Mouse (Mus musculus): ENCODE data around the gene Syn3. TPM values are rescaled to one million over a fixed set of nuclear protein-coding genes. Genes with fewer than 3 reads are reported as not detected.
A peak's percentile ranks its signal among the peaks of the same experiment; 100 is the strongest.
"Not testable (repeated sequence)": the region's sequence is repeated elsewhere in the genome, so short reads cannot be mapped to it uniquely, and the experiment has no call there.

Syn3 gene
- polyA plus RNA-seq, 1 experiment from 2014 or later: 17.1 TPM

- 91% methylated on average over 3 of the region's 3 CpGs for WGBS
- Histone ChIP-seq H3K4me3 (no peak overlapping the region), H3K9me3 (0 out of 2 replicates have a peak, but pooled peaks cover 3% of the 10 kb centered on the region), H3K9ac (replicated peaks) (no peak overlapping the region), H3K4me2 (replicated peaks) (no peak overlapping the region), H3K27ac (replicated peaks) (no peak overlapping the region), H3K4me1 (peaks cover 26% of the 10 kb centered on the region), H3K36me3 (no peaks in the 10 kb centered on the region), H3K27me3 (no peaks in the 10 kb centered on the region)
- ATAC-seq (replicated peaks): no peak
Measured at GRCm38 (mm10) chr10:86392399-86392798, 106.3 kb downstream of the Syn3 start.

- Histone ChIP-seq H3K27ac (replicated peaks) (no peak overlapping the region; the same call in 1 of the 2 replicates), H3K9me3 (0 out of 2 replicates have a peak, but pooled peaks cover 2% of the 10 kb centered on the region), H3K36me3 (no peaks in the 10 kb centered on the region), H3K4me2 (replicated peaks) (no peak overlapping the region), H3K9ac (replicated peaks) (no peak overlapping the region), H3K27me3 (no peaks in the 10 kb centered on the region), H3K4me3 (no peak overlapping the region), H3K4me1 (peaks cover 30% of the 10 kb centered on the region)
- peak; percentile 56 for ATAC-seq (replicated peaks)
- WGBS: 3% methylated on average over 2 of the region's 2 CpGs
Measured at GRCm38 (mm10) chr10:86389913-86390312, 108.8 kb downstream of the Syn3 start.

- Histone ChIP-seq H3K36me3 (no peaks in the 10 kb centered on the region), H3K9ac (replicated peaks) (no peak overlapping the region), H3K4me1 (peaks cover 30% of the 10 kb centered on the region), H3K4me3 (no peak overlapping the region), H3K27me3 (no peaks in the 10 kb centered on the region), H3K27ac (replicated peaks) (no peak overlapping the region), H3K4me2 (replicated peaks) (no peak overlapping the region), H3K9me3 (no peaks in the 10 kb centered on the region)
- WGBS: 80% methylated on average over 3 of the region's 3 CpGs
- ATAC-seq (replicated peaks): no peak
Measured at GRCm38 (mm10) chr10:86389357-86389756, 109.3 kb downstream of the Syn3 start.

GRCm38 (mm10) chr10:86388803-86389202, 109.9 kb downstream of the Syn3 start:
- peaks cover 30% of the 10 kb centered on the region for H3K4me1 ChIP-seq
- WGBS: 68% methylated on average over 6 of the region's 6 CpGs
- H3K9ac ChIP-seq (replicated peaks): no peak overlapping the region
- H3K4me3 ChIP-seq: no peak overlapping the region
- ATAC-seq (replicated peaks): no peak
- H3K27ac ChIP-seq (replicated peaks): peak overlapping the region; percentile 14; the same call in 1 of the 2 replicates
- H3K9me3 ChIP-seq: no peaks in the 10 kb centered on the region
- H3K27me3 ChIP-seq: no peaks in the 10 kb centered on the region
- no peaks in the 10 kb centered on the region for H3K36me3 ChIP-seq
- no peak overlapping the region for H3K4me2 ChIP-seq (replicated peaks)

- no peak overlapping the region for H3K4me3 ChIP-seq
- H3K9me3 ChIP-seq: no peaks in the 10 kb centered on the region
- H3K27me3 ChIP-seq: no peaks in the 10 kb centered on the region
- WGBS: 71% methylated on average over 5 of the region's 5 CpGs
- H3K4me2 ChIP-seq (replicated peaks): no peak overlapping the region
- no peak overlapping the region for H3K9ac ChIP-seq (replicated peaks)
- peaks cover 30% of the 10 kb centered on the region for H3K4me1 ChIP-seq
- 0 out of 2 replicates have a peak overlapping the region, but pooled peaks have one; percentile 3 for H3K27ac ChIP-seq (replicated peaks)
- ATAC-seq (replicated peaks): peak; percentile 64
- no peaks in the 10 kb centered on the region for H3K36me3 ChIP-seq
Measured at GRCm38 (mm10) chr10:86387821-86388440, 110.8 kb downstream of the Syn3 start.

GRCm38 (mm10) chr10:86386232-86386631, 112.5 kb downstream of the Syn3 start:
- no peak for ATAC-seq (replicated peaks)
- no peaks in the 10 kb centered on the region for H3K9me3 ChIP-seq
- H3K27me3 ChIP-seq: no peaks in the 10 kb centered on the region
- no peak overlapping the region for H3K9ac ChIP-seq (replicated peaks)
- H3K4me2 ChIP-seq (replicated peaks): no peak overlapping the region
- no peak overlapping the region for H3K4me3 ChIP-seq
- H3K4me1 ChIP-seq: peaks cover 30% of the 10 kb centered on the region
- 65% methylated on average over 4 of the region's 4 CpGs for WGBS
- no peaks in the 10 kb centered on the region for H3K36me3 ChIP-seq
- H3K27ac ChIP-seq (replicated peaks): no peak overlapping the region

- 69% methylated on average over 4 of the region's 4 CpGs for WGBS
Measured at GRCm38 (mm10) chr10:86385656-86386055, 113.0 kb downstream of the Syn3 start.

GRCm38 (mm10) chr10:86384655-86385054, 114.0 kb downstream of the Syn3 start:
- ATAC-seq (replicated peaks): no peak
- no peaks in the 10 kb centered on the region for H3K9me3 ChIP-seq
- no peak overlapping the region for H3K9ac ChIP-seq (replicated peaks)
- 98% methylated on average over 2 of the region's 2 CpGs for WGBS
- no peak overlapping the region for H3K4me2 ChIP-seq (replicated peaks)
- H3K36me3 ChIP-seq: no peaks in the 10 kb centered on the region
- H3K4me3 ChIP-seq: no peak overlapping the region
- H3K27ac ChIP-seq (replicated peaks): no peak overlapping the region
- no peaks in the 10 kb centered on the region for H3K27me3 ChIP-seq
- H3K4me1 ChIP-seq: peaks cover 24% of the 10 kb centered on the region

More at GRCm38 (mm10) chr10:86385656-86386055, 113.0 kb downstream of the Syn3 start:
- Histone ChIP-seq H3K4me3 (no peak overlapping the region), H3K36me3 (no peaks in the 10 kb centered on the region), H3K27ac (replicated peaks) (no peak overlapping the region), H3K9me3 (no peaks in the 10 kb centered on the region), H3K4me2 (replicated peaks) (no peak overlapping the region), H3K9ac (replicated peaks) (no peak overlapping the region), H3K4me1 (peaks cover 30% of the 10 kb centered on the region), H3K27me3 (no peaks in the 10 kb centered on the region)
- no peak for ATAC-seq (replicated peaks)

- H3K9me3 ChIP-seq: no peaks in the 10 kb centered on the region
- WGBS: 44% methylated on average over 2 of the region's 2 CpGs
- no peak overlapping the region for H3K4me3 ChIP-seq
- H3K9ac ChIP-seq (replicated peaks): no peak overlapping the region
- H3K27me3 ChIP-seq: no peaks in the 10 kb centered on the region
- H3K4me1 ChIP-seq: 0 out of 2 replicates have a peak, but pooled peaks cover 2% of the 10 kb centered on the region
- no peak for ATAC-seq (replicated peaks)
- H3K27ac ChIP-seq (replicated peaks): no peak overlapping the region
- H3K36me3 ChIP-seq: no peaks in the 10 kb centered on the region
- no peak overlapping the region for H3K4me2 ChIP-seq (replicated peaks)
Measured at GRCm38 (mm10) chr10:86381922-86382260, 116.8 kb downstream of the Syn3 start.

GRCm38 (mm10) chr10:86381150-86381921, 117.4 kb downstream of the Syn3 start:
- Histone ChIP-seq H3K27ac (replicated peaks) (no peak overlapping the region), H3K36me3 (no peaks in the 10 kb centered on the region), H3K9me3 (no peaks in the 10 kb centered on the region), H3K4me1 (no peaks in the 10 kb centered on the region), H3K27me3 (no peaks in the 10 kb centered on the region), H3K9ac (replicated peaks) (no peak overlapping the region), H3K4me2 (replicated peaks) (no peak overlapping the region), H3K4me3 (no peak overlapping the region)
- no peak for ATAC-seq (replicated peaks)
- 79% methylated on average over 9 of the region's 9 CpGs for WGBS

GRCm38 (mm10) chr10:86380626-86381025, 118.1 kb downstream of the Syn3 start:
- Histone ChIP-seq H3K4me2 (replicated peaks) (no peak overlapping the region), H3K9ac (replicated peaks) (no peak overlapping the region), H3K36me3 (no peaks in the 10 kb centered on the region), H3K4me1 (no peaks in the 10 kb centered on the region), H3K4me3 (no peak overlapping the region), H3K27ac (replicated peaks) (no peak overlapping the region), H3K27me3 (no peaks in the 10 kb centered on the region), H3K9me3 (no peaks in the 10 kb centered on the region)
- 91% methylated on average over 2 of the region's 2 CpGs for WGBS
- no peak for ATAC-seq (replicated peaks)

- not testable (repeated sequence) for H3K4me3 ChIP-seq; ATAC-seq (replicated peaks); H3K4me2 ChIP-seq (replicated peaks); H3K9me3 ChIP-seq; H3K36me3 ChIP-seq; H3K9ac ChIP-seq (replicated peaks); H3K4me1 ChIP-seq; H3K27ac ChIP-seq (replicated peaks); H3K27me3 ChIP-seq
- WGBS: 84% methylated on average over 2 of the region's 2 CpGs
Measured at GRCm38 (mm10) chr10:86378803-86379202, 119.9 kb downstream of the Syn3 start.

Measured in forebrain, embryonic 15.5 days (tissue).